9 mouse cellular contexts compared by ENCODE assay signal in genomic region chr19:8679031-8679779, GRCm38 (mm10). TPM values are rescaled to one million over a fixed set of nuclear protein-coding genes. Genes with fewer than 3 reads are reported as not detected.
DNase-seq lines count a peak whose midpoint lies in the region; ATAC-seq and TF ChIP-seq lines count a peak whose summit lies in the region.
"Had no signal": no experiment of that assay in that cellular context is flagged by ENCODE, and none has a peak within 500 bp of the region (broad histone marks: within the 10 kb centered on the region; RNA-seq: fewer than 3 reads in every experiment).

No protein-coding gene starts in this region.

- peak overlapping the region; percentile 45; the same call in 1 of the 2 replicates for H3K27ac ChIP-seq in brown adipose tissue, adult 24 weeks (replicated peaks; ENCODE audit: low read depth, low read length)
- H3K27ac ChIP-seq in intestine, postnatal 0 days (ENCODE audit: low read depth, low read length) = 0 out of 2 replicates have a peak overlapping the region, but pooled peaks have one; percentile 28
- H3K27ac ChIP-seq: midbrain, embryonic 10.5 days had no signal

- peak; percentile 48 for TF ChIP-seq CTCF in intestine, postnatal 0 days (IDR thresholded peaks at IDR 0.05; ENCODE audit: low read depth)
- no peak for TF ChIP-seq CTCF in lung, adult 2 months (IDR thresholded peaks at IDR 0.05; ENCODE audit: insufficient read depth, low read length)

- H3K4me2 ChIP-seq in intestine, postnatal 0 days (replicated peaks; ENCODE audit: low read depth) = peak overlapping the region; percentile 46

- no peaks in the 10 kb centered on the region for H3K27me3 ChIP-seq in intestine, postnatal 0 days (replicated peaks; ENCODE audit: control insufficient read depth, insufficient read depth, low read length)

- H3K9me3 ChIP-seq in intestine, postnatal 0 days (ENCODE audit: control insufficient read depth) = no peaks in the 10 kb centered on the region
- H3K9me3 ChIP-seq: midbrain, embryonic 10.5 days had no signal

- peak overlapping the region; percentile 49 for H3K9ac ChIP-seq in intestine, postnatal 0 days (ENCODE audit: low read depth, low read length)

- intact Hi-C loops in left cerebral cortex, postnatal 14 days (cut with DNase I) = no loop called here

- H3K4me3 ChIP-seq in brown adipose tissue, adult 24 weeks (ENCODE audit: insufficient read depth, low read depth, low read length) = peak overlapping the region; percentile 54
- peak overlapping the region; percentile 19; the same call in 1 of the 2 replicates for H3K4me3 ChIP-seq in intestine, postnatal 0 days (ENCODE audit: low read depth, low read length)
- H3K4me3 ChIP-seq in lung, adult 2 months (replicated peaks; ENCODE audit: extremely low read depth, low read depth, low read length) = peak overlapping the region; percentile 37
- H3K4me3 ChIP-seq: midbrain, embryonic 10.5 days had no signal

- WGBS in intestine, postnatal 0 days = 15% methylated on average over 18 of the region's 18 CpGs
- 33% methylated on average over 18 of the region's 18 CpGs for WGBS in lung, adult 2 months

- H3K4me1 ChIP-seq in brown adipose tissue, adult 24 weeks (ENCODE audit: control insufficient read depth, insufficient read depth, insufficient read length, low read length) = no peaks in the 10 kb centered on the region
- H3K4me1 ChIP-seq in intestine, postnatal 0 days (replicated peaks; ENCODE audit: control insufficient read depth, insufficient read depth, low read length) = no peaks in the 10 kb centered on the region
- peaks cover 2% of the 10 kb centered on the region; the same call in 1 of the 2 replicates for H3K4me1 ChIP-seq in lung, adult 2 months (ENCODE audit: control insufficient read depth, insufficient read depth, low read length)

- TF ChIP-seq POLR2A in lung, adult 2 months (IDR thresholded peaks at IDR 0.05; ENCODE audit: borderline replicate concordance, extremely low read depth, low read depth, low read length) = no peak

- H3K36me3 ChIP-seq in intestine, postnatal 0 days (ENCODE audit: control insufficient read depth, insufficient read depth) = no peaks in the 10 kb centered on the region
- H3K36me3 ChIP-seq: midbrain, embryonic 10.5 days had no signal

- DNase-seq in embryo, embryonic 10 days (ENCODE audit: low spot score) = peak; percentile 20
- DNase-seq in embryo, embryonic 10.5 days (ENCODE audit: low spot score) = no peak
- DNase-seq in lung, adult 2 months = peak; percentile 39
- no peak for DNase-seq in left cerebral cortex, postnatal 14 days (ENCODE audit: low spot score in 2 of 2)
- DNase-seq in layer of hippocampus, postnatal 10 days (ENCODE audit: low spot score in 2 of 2) = no peak
- no peak for DNase-seq in ovary, postnatal 10 days (ENCODE audit: low spot score)

- ATAC-seq in intestine, postnatal 0 days = peak; percentile 75

RNA-seq across cellular contexts. Expression of gene Chrm1, which starts 15.6 kb away (rescaled TPM):
- polyA plus RNA-seq in brown adipose tissue, adult 24 weeks (2012; ENCODE audit: insufficient read depth, insufficient read length, missing spikeins) = not detected in 2 replicates
- polyA plus RNA-seq in intestine, postnatal 0 days (2015; fragmentation: Nextera tagmentation; extraction: Ambion mirVana) = 0.78 and 0.98 TPM in 2 replicates
- 0.89 and 1.7 TPM in 2 replicates for polyA plus RNA-seq in lung, adult 2 months (2012; rRNA removed)
- 100 to 1,000 TPM; 148 to 165 TPM for total RNA-seq in left cerebral cortex, postnatal 14 days (2021)
- 100 to 1,000 TPM; 117 to 125 TPM for total RNA-seq in layer of hippocampus, postnatal 10 days (2021)
- polyA plus RNA-seq: midbrain, embryonic 10.5 days had no signal

RNA-seq across cellular contexts. Expression of gene Slc3a2, which starts 44.0 kb away (rescaled TPM):
- 32.8 and 41.0 TPM in 2 replicates for polyA plus RNA-seq in brown adipose tissue, adult 24 weeks (2012; ENCODE audit: insufficient read depth, insufficient read length, missing spikeins)
- 237 and 283 TPM in 2 replicates for polyA plus RNA-seq in intestine, postnatal 0 days (2015; fragmentation: Nextera tagmentation; extraction: Ambion mirVana)
- 263 and 265 TPM in 2 replicates for polyA plus RNA-seq in lung, adult 2 months (2012; rRNA removed)
- total RNA-seq in left cerebral cortex, postnatal 14 days (2021) = 100 to 1,000 TPM; 182 to 189 TPM
- total RNA-seq in layer of hippocampus, postnatal 10 days (2021) = 100 to 1,000 TPM; 198 to 212 TPM

RNA-seq across cellular contexts. Expression of gene Wdr74, which starts 56.4 kb away (rescaled TPM):
- 28.2 and 31.8 TPM in 2 replicates for polyA plus RNA-seq in brown adipose tissue, adult 24 weeks (2012; ENCODE audit: insufficient read depth, insufficient read length, missing spikeins)
- polyA plus RNA-seq in intestine, postnatal 0 days (2015; fragmentation: Nextera tagmentation; extraction: Ambion mirVana) = 32.8 and 33.4 TPM in 2 replicates
- polyA plus RNA-seq in lung, adult 2 months (2012; rRNA removed) = 19.5 and 21.3 TPM in 2 replicates
- 10 to 100 TPM; 42.3 to 43.9 TPM for total RNA-seq in left cerebral cortex, postnatal 14 days (2021)
- total RNA-seq in layer of hippocampus, postnatal 10 days (2021) = 10 to 100 TPM; 52.6 to 53.3 TPM

Comparison
In these comparisons a context has a peak if more than half of its experiments do, and no peak if none do; other contexts are left out.
1. DNase-seq: peak in embryo, embryonic 10 days (single experiment) and lung, adult 2 months (single experiment); none in embryo, embryonic 10.5 days (single experiment), left cerebral cortex, postnatal 14 days (0 of 2), layer of hippocampus, postnatal 10 days (0 of 2) and ovary, postnatal 10 days (single experiment).
2. Peak in every context shown above with its lines, with median percentiles within 50 percentile points of each other: H3K4me3 ChIP-seq.